Mouse (Mus musculus) stomach, postnatal 0 days (tissue): ENCODE measurements around the gene Olfr203.
"Not testable (repeated sequence)": the region's sequence is repeated elsewhere in the genome, so short reads cannot be mapped to it uniquely, and the experiment has no call there.

Experiments used
- CTCF ChIP-seq: IDR thresholded peaks from 2 replicates; pipeline ENCODE4 v1.5.1; 2016; ENCODE audit warnings: antibody characterized with exemption, low read depth, mild to moderate bottlenecking, moderate library complexity
- EP300 ChIP-seq: optimal IDR thresholded peaks from 2 replicates; pipeline ENCODE3; 2016; ENCODE audit warnings: antibody characterized with exemption

- not testable (repeated sequence) for TF ChIP-seq CTCF, EP300
Observed at GRCm38 (mm10) chr16:59287576-59287975, 11.1 kb upstream of the Olfr203 start.
